Mouse (Mus musculus): ENCODE measurements around the gene Olfr1347. TPM values are rescaled to one million over a fixed set of nuclear protein-coding genes. Genes with fewer than 3 reads are reported as not detected.

Gene Olfr1347
- polyA plus RNA-seq, 1 experiment from 2014 or later: not detected

- Histone ChIP-seq H3K36me3 (replicated peaks; ENCODE audit: insufficient read depth, low read length) (no peaks in the 10 kb centered on the region), H3K4me2 (ENCODE audit: low read depth, low read length) (no peak within 1 kb of the TSS), H3K27me3 (ENCODE audit: insufficient read depth, low read length) (no peaks in the 10 kb centered on the region), H3K9me3 (ENCODE audit: low read length) (no peaks in the 10 kb centered on the region), H3K27ac (ENCODE audit: low read depth) (no peak within 1 kb of the TSS), H3K9ac (replicated peaks) (no peak within 1 kb of the TSS), H3K4me3 (ENCODE audit: low read depth, low read length) (no peak within 1 kb of the TSS), H3K4me1 (ENCODE audit: insufficient read depth) (no peaks in the 10 kb centered on the region)
- no peak for TF ChIP-seq EP300 (IDR thresholded peaks at IDR 0.05; ENCODE audit: low read depth)
- WGBS (ENCODE audit: insufficient replicate concordance): 74% methylated on average over 3 of the region's 3 CpGs
- DNase-seq (no peak), ATAC-seq (no peak)
These were observed 61.2 kb downstream of the Olfr1347 start, which contains the start of gene Olfr1344 for GRCm38 (mm10) chr7:6438388-6438787. Gene Olfr1344 (plus strand): TSS chr7:6438688.

Other genes starting within 250 kb of the Olfr1347 start
- gene Epp13, start 247.0 kb downstream of the Olfr1347 start, polyA plus RNA-seq (2015; fragmentation: Nextera tagmentation; extraction: Ambion mirVana): not detected in 2 replicates
- 1.1 and 1.4 TPM in 2 replicates for gene Zfp667, start 213.2 kb downstream of the Olfr1347 start, polyA plus RNA-seq (2015; fragmentation: Nextera tagmentation; extraction: Ambion mirVana)
- 0.36 and 0.41 TPM in 2 replicates for gene Zfp583, start 168.5 kb downstream of the Olfr1347 start, polyA plus RNA-seq (2015; fragmentation: Nextera tagmentation; extraction: Ambion mirVana)
- gene Gm3854, start 156.0 kb downstream of the Olfr1347 start, polyA plus RNA-seq (2015; fragmentation: Nextera tagmentation; extraction: Ambion mirVana): 0.06 TPM in 1 of 2 replicates, not detected in the other
- 0.25 and 0.46 TPM in 2 replicates for gene Zfp78, start 136.5 kb downstream of the Olfr1347 start, polyA plus RNA-seq (2015; fragmentation: Nextera tagmentation; extraction: Ambion mirVana)
- gene Zfp28, start 116.5 kb downstream of the Olfr1347 start, polyA plus RNA-seq (2015; fragmentation: Nextera tagmentation; extraction: Ambion mirVana): 0.75 and 0.86 TPM in 2 replicates
- gene Smim17, start 101.0 kb downstream of the Olfr1347 start, polyA plus RNA-seq (2015; fragmentation: Nextera tagmentation; extraction: Ambion mirVana): not detected in 2 replicates
- gene Gm20715, start 89.5 kb downstream of the Olfr1347 start, polyA plus RNA-seq (2015; fragmentation: Nextera tagmentation; extraction: Ambion mirVana): not detected in 2 replicates
- not detected in 2 replicates for gene Olfr1344, start 61.1 kb downstream of the Olfr1347 start, polyA plus RNA-seq (2015; fragmentation: Nextera tagmentation; extraction: Ambion mirVana)
- not detected in 2 replicates for gene Olfr1336, start 43.6 kb downstream of the Olfr1347 start, polyA plus RNA-seq (2015; fragmentation: Nextera tagmentation; extraction: Ambion mirVana)
- gene Olfr1346, start 32.7 kb downstream of the Olfr1347 start, polyA plus RNA-seq (2015; fragmentation: Nextera tagmentation; extraction: Ambion mirVana): not detected in 2 replicates
- not detected in 2 replicates for gene Olfr5, start 12.8 kb downstream of the Olfr1347 start, polyA plus RNA-seq (2015; fragmentation: Nextera tagmentation; extraction: Ambion mirVana)
- not detected in 2 replicates for gene Olfr1348, start 9.0 kb upstream of the Olfr1347 start, polyA plus RNA-seq (2015; fragmentation: Nextera tagmentation; extraction: Ambion mirVana)
- not detected in 2 replicates for gene Olfr1349, start 23.2 kb upstream of the Olfr1347 start, polyA plus RNA-seq (2015; fragmentation: Nextera tagmentation; extraction: Ambion mirVana)
- not detected in 2 replicates for gene Olfr1350, start 65.1 kb upstream of the Olfr1347 start, polyA plus RNA-seq (2015; fragmentation: Nextera tagmentation; extraction: Ambion mirVana)
- 0.71 and 0.90 TPM in 2 replicates for gene Zim1, start 196.7 kb upstream of the Olfr1347 start, polyA plus RNA-seq (2015; fragmentation: Nextera tagmentation; extraction: Ambion mirVana)
- 29.6 and 36.4 TPM in 2 replicates for gene Peg3, start 230.7 kb upstream of the Olfr1347 start, polyA plus RNA-seq (2015; fragmentation: Nextera tagmentation; extraction: Ambion mirVana)
- 1.1 and 1.5 TPM in 2 replicates for gene Usp29, start 230.8 kb upstream of the Olfr1347 start, polyA plus RNA-seq (2015; fragmentation: Nextera tagmentation; extraction: Ambion mirVana)